Mouse (Mus musculus): ENCODE measurements around the gene Gm20449. TPM values are rescaled to one million over a fixed set of nuclear protein-coding genes. Genes with fewer than 3 reads are reported as not detected.
"Not testable (repeated sequence)": the region's sequence is repeated elsewhere in the genome, so short reads cannot be mapped to it uniquely, and the experiment has no call there.

Gm20449 gene
- polyA plus RNA-seq (2012; ENCODE audit: insufficient read depth, insufficient read length, missing spikeins), result not detected in 2 replicates

DNA sequence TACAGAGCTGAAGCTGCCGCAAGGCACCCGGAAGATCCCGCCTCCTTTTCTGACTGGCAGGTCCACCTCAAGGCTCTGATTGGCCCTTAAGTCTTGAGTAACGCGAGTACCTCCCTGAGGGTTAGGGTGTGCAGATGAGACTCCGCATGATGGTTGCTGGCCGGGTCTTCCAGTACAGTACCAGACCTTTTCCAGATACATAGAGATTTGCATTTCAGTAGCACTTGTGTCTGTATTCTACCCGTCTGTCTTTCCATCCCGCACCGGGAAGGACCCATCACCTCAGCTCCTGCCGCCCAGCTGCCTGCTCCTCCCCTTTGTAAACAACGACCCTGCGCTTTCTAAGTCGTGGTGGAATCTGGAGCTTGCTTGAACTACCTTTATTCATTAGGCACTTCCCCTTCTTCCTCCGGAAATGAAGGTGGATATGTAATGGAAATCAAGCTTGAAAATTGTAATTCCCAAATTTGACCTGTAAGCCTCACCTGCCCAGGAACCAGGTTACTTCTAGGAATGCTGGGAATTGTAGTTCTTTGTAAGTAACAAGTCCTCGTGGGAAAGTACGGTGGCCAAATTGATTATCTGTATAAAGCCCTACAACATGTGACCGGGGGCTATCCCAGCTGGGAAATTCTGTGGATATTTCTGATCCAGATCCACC lies at the start of gene Gm20449, which contains the start of gene AW146154:
Gene Gm20449 (minus strand): TSS at position 29 of the 661 bp plus-strand sequence.
Gene AW146154 (minus strand): TSS at position 502 of the 661 bp plus-strand sequence.
- H3K4me1 ChIP-seq (ENCODE audit: control insufficient read depth, insufficient read depth, insufficient read length, low read length), result no peaks in the 10 kb centered on the region
- H3K27ac ChIP-seq (replicated peaks; ENCODE audit: low read depth, low read length), result no peak within 1 kb of the TSS
- H3K4me3 ChIP-seq (ENCODE audit: insufficient read depth, low read depth, low read length), result peak within 1 kb of the TSS; percentile 94

DNA sequence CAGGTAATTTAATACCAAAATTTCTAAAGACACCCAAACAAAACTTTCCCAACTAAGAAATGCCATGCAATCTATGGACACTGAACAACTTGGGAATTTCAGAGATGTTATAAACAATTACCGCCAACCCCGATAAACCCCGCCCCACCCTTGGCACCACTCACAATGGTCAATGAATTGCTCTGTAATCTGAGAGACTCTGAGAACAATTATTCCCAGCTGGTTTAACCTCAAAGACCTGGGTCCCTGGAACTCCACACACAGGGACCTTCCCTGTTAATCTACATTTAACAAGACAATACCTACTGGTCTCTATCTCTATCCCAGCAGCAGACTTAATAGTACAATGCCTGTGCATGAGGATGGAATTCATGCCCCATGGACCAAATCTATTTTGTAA lies 13.5 kb upstream of the Gm20449 start:
- Histone ChIP-seq H3K4me1 (ENCODE audit: control insufficient read depth, insufficient read depth, insufficient read length, low read length) (no peaks in the 10 kb centered on the region), H3K27ac (replicated peaks; ENCODE audit: low read depth, low read length) (no peak overlapping the region), H3K4me3 (ENCODE audit: insufficient read depth, low read depth, low read length) (no peak overlapping the region)

DNA sequence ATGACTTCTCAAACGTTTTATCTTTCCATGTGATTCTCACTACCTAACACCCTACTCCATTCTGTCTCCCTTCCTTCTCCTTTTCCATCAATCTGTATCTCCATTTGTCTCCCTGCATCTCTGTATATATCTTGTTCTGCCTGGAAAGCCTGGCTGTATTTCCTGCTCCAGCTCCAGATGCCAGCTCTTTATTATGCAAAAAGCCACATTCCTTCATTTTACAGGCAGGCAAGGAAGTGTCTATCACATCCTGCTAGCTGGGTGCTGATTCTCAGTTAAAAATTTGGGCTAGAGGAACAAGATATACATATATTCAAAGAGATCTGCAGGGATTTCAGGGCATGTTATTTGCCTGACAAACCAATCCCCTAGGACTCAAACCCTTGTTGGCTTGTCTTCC lies 13.0 kb upstream of the Gm20449 start:
- Histone ChIP-seq H3K4me3 (ENCODE audit: insufficient read depth, low read depth, low read length) (no peak overlapping the region), H3K4me1 (ENCODE audit: control insufficient read depth, insufficient read depth, insufficient read length, low read length) (no peaks in the 10 kb centered on the region), H3K27ac (replicated peaks; ENCODE audit: low read depth, low read length) (no peak overlapping the region)

DNA sequence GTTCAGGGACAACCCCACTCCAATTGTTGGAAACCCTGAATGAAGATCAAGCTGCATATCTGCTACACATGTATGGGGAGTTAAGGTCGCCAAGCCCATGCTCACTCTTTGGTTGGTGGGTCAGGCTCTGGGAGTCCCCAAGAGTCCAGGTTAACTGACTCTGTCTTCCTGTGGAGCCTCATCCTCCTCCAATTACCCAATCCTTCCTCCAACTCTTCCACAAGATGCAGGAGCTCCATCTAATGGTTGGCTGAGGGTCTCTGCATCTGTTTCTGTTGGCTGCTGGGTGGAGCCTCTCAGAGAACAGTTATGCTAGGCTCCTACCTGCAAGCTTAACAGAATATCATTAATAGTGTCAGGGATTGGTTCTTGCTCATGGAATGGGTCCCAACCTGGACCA lies 3.2 kb upstream of the Gm20449 start:
- H3K4me1 ChIP-seq (ENCODE audit: control insufficient read depth, insufficient read depth, insufficient read length, low read length), result no peaks in the 10 kb centered on the region
- H3K4me3 ChIP-seq (ENCODE audit: insufficient read depth, low read depth, low read length), result no peak overlapping the region
- H3K27ac ChIP-seq (replicated peaks; ENCODE audit: low read depth, low read length), result no peak overlapping the region

DNA sequence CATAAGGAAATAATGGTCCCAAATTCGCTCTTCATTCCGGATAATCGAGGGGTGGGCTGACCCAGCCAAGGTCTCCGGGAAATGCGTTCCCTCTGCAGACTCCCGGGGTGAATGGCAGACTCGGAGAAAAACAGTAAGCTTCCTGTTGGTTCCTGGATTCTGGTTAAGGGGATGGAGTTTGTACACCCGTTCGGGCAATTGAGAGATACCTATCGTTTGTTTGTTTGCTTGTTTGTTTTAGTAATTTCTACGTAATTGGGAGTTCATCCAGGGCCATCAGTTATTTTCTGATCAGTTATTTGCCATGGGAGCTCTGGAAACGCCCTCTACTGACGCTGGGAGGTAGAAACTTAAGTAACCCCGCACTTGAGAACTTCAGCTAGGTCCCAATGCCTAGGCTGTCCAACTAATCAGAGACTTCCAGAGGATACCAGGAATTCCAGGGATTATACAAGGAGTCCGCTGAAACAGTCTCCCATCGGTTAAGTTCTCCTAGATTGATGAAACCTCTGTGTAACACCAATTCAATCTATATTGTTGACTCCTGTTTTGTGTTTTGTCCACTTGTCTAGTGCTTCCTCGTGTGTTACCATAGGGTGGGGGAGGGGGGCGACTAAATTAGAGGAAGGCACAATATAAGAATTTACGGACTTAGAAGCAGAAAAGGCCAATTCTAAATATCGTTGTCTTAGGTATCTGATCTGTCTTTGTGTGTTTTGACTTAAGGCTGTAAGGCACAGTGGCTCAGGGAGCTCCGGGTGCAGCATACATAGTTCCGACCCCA lies 1.1 kb upstream of the Gm20449 start:
- Histone ChIP-seq H3K4me1 (ENCODE audit: control insufficient read depth, insufficient read depth, insufficient read length, low read length) (no peaks in the 10 kb centered on the region), H3K27ac (replicated peaks; ENCODE audit: low read depth, low read length) (no peak overlapping the region), H3K4me3 (ENCODE audit: insufficient read depth, low read depth, low read length) (peak overlapping the region; percentile 94)

DNA sequence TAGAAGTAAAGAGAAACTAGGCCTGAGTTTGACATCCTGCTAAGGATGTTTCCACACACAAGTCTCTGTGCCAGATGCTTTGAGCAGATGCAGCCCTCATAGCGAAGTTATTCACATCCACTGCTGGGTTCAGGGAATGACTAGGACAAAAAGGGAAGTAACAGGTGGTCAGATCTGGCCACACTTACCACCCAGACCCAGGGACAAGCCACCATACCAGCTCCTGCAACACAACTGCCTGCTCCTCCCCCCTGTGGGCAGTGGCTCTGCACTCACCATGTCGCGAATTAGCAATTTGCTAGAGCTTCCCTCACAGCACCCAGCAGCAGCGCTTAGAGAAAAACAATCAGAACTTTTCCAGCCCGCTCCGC lies 214 bp downstream of the Gm20449 start:
- not testable (repeated sequence) for H3K27ac ChIP-seq (replicated peaks; ENCODE audit: low read depth, low read length); H3K4me1 ChIP-seq (ENCODE audit: control insufficient read depth, insufficient read depth, insufficient read length, low read length)
- H3K4me3 ChIP-seq (ENCODE audit: insufficient read depth, low read depth, low read length), result peak overlapping the region; percentile 94

DNA sequence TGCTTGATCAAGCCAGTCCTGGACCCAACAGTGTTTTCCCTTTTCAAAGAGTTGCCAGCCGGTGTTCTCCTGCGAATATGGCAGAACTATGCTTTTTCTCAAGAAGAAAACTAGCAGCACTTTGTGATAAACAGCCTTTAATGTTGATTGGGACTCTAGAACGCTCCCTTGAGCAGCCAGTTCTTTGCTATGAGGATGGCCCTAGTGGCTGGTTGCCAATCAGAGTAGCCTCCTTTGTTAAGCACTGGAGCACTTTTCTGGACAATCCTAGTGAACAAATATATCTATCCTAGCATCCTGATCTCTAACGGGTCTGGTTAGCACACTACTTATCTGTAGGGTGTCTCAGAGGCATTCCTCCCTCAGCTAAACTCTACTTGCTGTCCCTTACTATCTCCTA lies 753 bp downstream of the Gm20449 start:
- H3K4me1 ChIP-seq (ENCODE audit: control insufficient read depth, insufficient read depth, insufficient read length, low read length); H3K4me3 ChIP-seq (ENCODE audit: insufficient read depth, low read depth, low read length); H3K27ac ChIP-seq (replicated peaks; ENCODE audit: low read depth, low read length): not testable (repeated sequence)

DNA sequence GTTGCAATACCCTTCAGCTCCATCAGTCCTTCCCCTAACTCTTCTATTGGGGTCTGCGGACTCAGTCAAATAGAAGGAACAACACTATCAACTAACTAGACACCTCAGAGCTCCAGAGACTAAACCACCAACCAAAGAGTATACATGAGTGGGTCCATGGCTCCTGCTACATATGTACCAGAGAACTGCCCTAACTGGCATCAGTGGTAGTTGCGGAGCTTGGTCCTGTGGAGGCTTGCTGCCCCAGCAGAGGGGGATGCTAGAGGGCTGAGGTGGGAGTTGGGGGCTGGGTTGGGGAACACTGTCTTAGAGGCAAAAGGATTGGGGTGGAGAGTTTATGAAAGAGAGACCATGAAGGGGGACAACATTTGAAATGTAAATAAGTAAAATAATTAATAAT lies 1.3 kb downstream of the Gm20449 start:
- Histone ChIP-seq H3K27ac (replicated peaks; ENCODE audit: low read depth, low read length) (no peak overlapping the region), H3K4me1 (ENCODE audit: control insufficient read depth, insufficient read depth, insufficient read length, low read length) (no peaks in the 10 kb centered on the region), H3K4me3 (ENCODE audit: insufficient read depth, low read depth, low read length) (no peak overlapping the region)

DNA sequence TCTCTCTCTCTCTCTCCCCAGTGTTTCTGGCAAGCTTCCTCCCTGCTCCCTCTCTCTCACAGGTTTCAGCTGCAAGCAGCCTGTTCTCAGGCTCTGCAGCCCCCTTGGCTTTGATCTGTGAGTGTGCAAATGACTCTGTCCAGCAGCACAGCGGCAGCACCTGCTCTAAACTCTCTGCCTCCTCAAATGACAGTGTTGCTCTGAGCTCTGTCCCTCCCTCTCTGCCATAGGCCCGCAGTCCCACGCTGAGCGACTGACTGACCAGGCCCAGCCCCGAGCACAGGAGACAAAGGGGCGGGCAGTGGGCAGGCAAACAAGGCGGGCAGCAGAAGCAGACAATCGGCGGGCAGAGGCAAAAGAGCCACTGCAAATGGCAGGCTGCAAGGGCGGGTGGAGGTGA lies 47.4 kb downstream of the Gm20449 start:
- H3K4me3 ChIP-seq (ENCODE audit: insufficient read depth, low read depth, low read length), result no peak overlapping the region
- H3K27ac ChIP-seq (replicated peaks; ENCODE audit: low read depth, low read length), result no peak overlapping the region
- H3K4me1 ChIP-seq (ENCODE audit: control insufficient read depth, insufficient read depth, insufficient read length, low read length), result no peaks in the 10 kb centered on the region

DNA sequence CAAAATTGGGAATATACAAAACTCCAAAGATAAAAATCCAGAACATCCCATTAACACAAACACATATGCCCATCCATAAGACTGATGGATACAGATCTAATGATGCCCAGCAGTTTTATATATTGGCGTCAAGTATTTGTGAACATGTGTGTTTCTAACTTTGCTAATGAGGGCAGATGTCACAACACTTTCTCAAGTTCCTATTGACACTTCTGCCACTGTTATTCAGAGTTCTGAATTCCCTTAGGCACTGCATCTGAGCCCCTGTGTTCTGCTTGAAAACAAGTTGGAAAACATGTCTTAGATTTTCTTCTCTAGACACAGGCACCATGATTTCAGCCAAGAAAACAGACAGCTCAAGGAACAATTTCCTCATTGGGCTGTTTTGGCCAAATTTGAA lies 50.6 kb downstream of the Gm20449 start, which contains the start of gene Vmn2r57:
Gene Vmn2r57 (minus strand): TSS at position 101 of the 400 bp plus-strand sequence.
- not testable (repeated sequence) for H3K4me1 ChIP-seq (ENCODE audit: control insufficient read depth, insufficient read depth, insufficient read length, low read length); H3K27ac ChIP-seq (replicated peaks; ENCODE audit: low read depth, low read length); H3K4me3 ChIP-seq (ENCODE audit: insufficient read depth, low read depth, low read length)

DNA sequence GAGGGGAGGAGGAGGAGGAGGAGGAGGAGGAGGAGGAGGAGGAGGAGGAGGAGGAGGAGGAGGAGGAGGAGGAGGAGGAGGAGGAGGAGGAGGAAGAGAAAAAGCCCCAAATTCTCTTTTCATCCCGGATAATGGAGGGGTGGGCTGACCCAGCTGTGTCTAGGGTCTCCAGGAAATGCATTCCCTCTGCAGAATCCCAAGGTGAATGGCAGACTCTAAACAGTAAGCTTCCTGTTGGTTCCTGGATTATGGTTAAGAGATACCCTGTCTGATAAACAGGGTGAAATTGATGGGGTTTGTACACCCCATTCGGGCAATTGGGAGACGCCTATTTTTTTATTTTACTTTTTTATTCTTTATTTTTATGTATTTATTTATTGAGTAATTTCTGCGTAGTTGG lies 105.1 kb downstream of the Gm20449 start:
- no peak overlapping the region for H3K27ac ChIP-seq (replicated peaks; ENCODE audit: low read depth, low read length)
- H3K4me3 ChIP-seq (ENCODE audit: insufficient read depth, low read depth, low read length), result no peak overlapping the region
- H3K4me1 ChIP-seq (ENCODE audit: control insufficient read depth, insufficient read depth, insufficient read length, low read length), result no peaks in the 10 kb centered on the region

DNA sequence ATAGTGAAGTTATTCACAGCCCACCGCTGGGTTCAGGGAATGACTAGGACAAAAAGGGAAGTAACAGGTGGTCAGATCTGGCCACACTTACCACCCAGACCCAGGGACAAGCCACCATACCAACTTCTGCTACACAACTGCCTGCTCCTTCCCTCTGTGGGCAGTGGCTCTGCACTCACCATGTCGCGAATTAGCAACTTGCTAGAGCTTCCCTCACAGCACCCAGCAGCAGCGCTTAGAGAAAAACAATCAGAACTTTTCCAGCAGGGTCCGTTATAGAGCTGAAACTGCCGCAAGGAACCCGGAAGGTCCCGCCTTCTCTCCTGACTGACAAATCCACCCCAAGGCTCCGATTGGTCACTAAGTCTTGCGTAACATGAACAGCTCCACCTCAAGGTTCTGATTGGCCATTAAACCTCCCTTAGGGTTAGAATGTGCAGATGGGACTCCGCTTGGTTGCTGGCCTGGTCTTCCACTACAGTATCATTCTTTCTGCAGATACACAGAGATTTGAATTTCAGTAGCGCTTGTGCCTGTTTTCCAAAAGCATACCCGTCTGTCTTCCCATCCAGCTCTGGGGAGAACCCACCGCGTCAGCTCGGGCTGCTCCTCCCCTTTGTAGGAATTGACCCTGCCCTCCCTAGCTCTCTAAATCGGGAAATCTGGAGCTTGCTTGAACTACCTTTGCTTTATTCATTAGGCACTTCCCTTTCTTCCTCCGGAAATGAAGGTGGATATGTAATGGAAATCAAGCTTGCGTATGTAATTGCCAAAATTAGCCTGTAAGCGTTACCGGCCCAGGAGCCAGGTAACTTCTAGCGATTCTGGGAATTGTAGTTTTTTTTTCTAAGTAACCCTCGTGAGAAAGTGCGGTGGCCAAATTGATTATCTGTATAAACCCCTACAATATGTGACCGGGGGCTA lies 105.9 kb downstream of the Gm20449 start, which contains the start of gene AI987944:
Gene AI987944 (minus strand): TSS at position 332 of the 924 bp plus-strand sequence.
- H3K4me1 ChIP-seq (ENCODE audit: control insufficient read depth, insufficient read depth, insufficient read length, low read length), result no peaks in the 10 kb centered on the region

More for the DNA sequence above, 105.9 kb downstream of the Gm20449 start, which contains the start of gene AI987944:
- Histone ChIP-seq H3K27ac (replicated peaks; ENCODE audit: low read depth, low read length) (peak within 1 kb of the TSS; percentile 76), H3K4me3 (ENCODE audit: insufficient read depth, low read depth, low read length) (peak within 1 kb of the TSS; percentile 78)

All from brown adipose tissue, adult 24 weeks (tissue).